Mouse (Mus musculus): ENCODE results near the gene Capg. TPM values are rescaled to one million over a fixed set of nuclear protein-coding genes. Genes with fewer than 3 reads are reported as not detected.

Gene Capg
- polyA plus RNA-seq, 1 experiment from 2014 or later: 20.4 TPM

DNA sequence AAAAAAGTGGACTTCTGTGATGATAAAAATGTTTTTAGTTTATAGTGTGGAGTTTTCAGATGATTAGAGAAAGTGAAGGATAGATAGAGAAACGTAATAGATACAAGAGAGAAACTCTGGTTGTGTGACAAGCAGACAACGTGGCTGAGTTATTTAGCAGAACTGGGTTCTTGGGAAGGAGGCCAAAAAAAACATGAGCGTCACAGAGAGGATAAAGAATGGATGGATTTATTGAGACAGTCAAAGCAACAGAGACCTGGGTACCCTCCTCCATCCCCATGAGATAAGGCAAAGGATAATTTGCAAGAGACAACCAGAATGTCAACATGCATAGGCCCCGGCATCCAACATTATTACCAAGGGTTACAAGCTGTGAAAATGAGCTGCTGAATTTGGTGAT is 66.1 kb downstream of the Capg start:
- Histone ChIP-seq H3K27ac (replicated peaks) (no peak overlapping the region), H3K4me3 (replicated peaks) (no peak overlapping the region), H3K4me1 (replicated peaks) (peaks cover 13% of the 10 kb centered on the region), H3K9ac (no peak overlapping the region), H3K27me3 (no peaks in the 10 kb centered on the region), H3K4me2 (no peak overlapping the region), H3K36me3 (replicated peaks) (peaks cover 73% of the 10 kb centered on the region), H3K9me3 (replicated peaks) (no peaks in the 10 kb centered on the region)
- no peak for ATAC-seq (ENCODE audit: insufficient read depth)
- WGBS (ENCODE audit: insufficient replicate concordance): 72% methylated on average over 4 of the region's 4 CpGs

Other genes starting within 250 kb of the Capg start
- gene Sftpb, start 239.8 kb upstream of the Capg start, polyA plus RNA-seq (2015; fragmentation: Nextera tagmentation; extraction: Ambion mirVana): not detected in 2 replicates
- gene Usp39, start 199.2 kb upstream of the Capg start, polyA plus RNA-seq (2015; fragmentation: Nextera tagmentation; extraction: Ambion mirVana): 37.3 and 38.7 TPM in 2 replicates
- 11.6 and 14.5 TPM in 2 replicates for gene 0610030E20Rik, start 197.1 kb upstream of the Capg start, polyA plus RNA-seq (2015; fragmentation: Nextera tagmentation; extraction: Ambion mirVana)
- gene Tmem150a, start 188.9 kb upstream of the Capg start, polyA plus RNA-seq (2015; fragmentation: Nextera tagmentation; extraction: Ambion mirVana): 52.0 and 62.6 TPM in 2 replicates
- 82.5 and 88.5 TPM in 2 replicates for gene Rnf181, start 177.4 kb upstream of the Capg start, polyA plus RNA-seq (2015; fragmentation: Nextera tagmentation; extraction: Ambion mirVana)
- 66.2 and 67.1 TPM in 2 replicates for gene Vamp5, start 163.9 kb upstream of the Capg start, polyA plus RNA-seq (2015; fragmentation: Nextera tagmentation; extraction: Ambion mirVana)
- 239 and 242 TPM in 2 replicates for gene Vamp8, start 153.7 kb upstream of the Capg start, polyA plus RNA-seq (2015; fragmentation: Nextera tagmentation; extraction: Ambion mirVana)
- 27.5 and 29.8 TPM in 2 replicates for gene Ggcx, start 130.1 kb upstream of the Capg start, polyA plus RNA-seq (2015; fragmentation: Nextera tagmentation; extraction: Ambion mirVana)
- 136 and 143 TPM in 2 replicates for gene Mat2a, start 104.8 kb upstream of the Capg start, polyA plus RNA-seq (2015; fragmentation: Nextera tagmentation; extraction: Ambion mirVana)
- gene Sh2d6, start 22.7 kb upstream of the Capg start, polyA plus RNA-seq (2015; fragmentation: Nextera tagmentation; extraction: Ambion mirVana): not detected in 2 replicates
- 4.2 TPM in 2 replicates for gene Elmod3, start 54.0 kb downstream of the Capg start, polyA plus RNA-seq (2015; fragmentation: Nextera tagmentation; extraction: Ambion mirVana)
- 17.9 and 18.2 TPM in 2 replicates for gene Retsat, start 54.1 kb downstream of the Capg start, polyA plus RNA-seq (2015; fragmentation: Nextera tagmentation; extraction: Ambion mirVana)
- gene Tgoln1, start 72.6 kb downstream of the Capg start, polyA plus RNA-seq (2015; fragmentation: Nextera tagmentation; extraction: Ambion mirVana): 13.1 and 14.9 TPM in 2 replicates
- gene Tcf7l1, start 244.9 kb downstream of the Capg start, polyA plus RNA-seq (2015; fragmentation: Nextera tagmentation; extraction: Ambion mirVana): 4.1 and 5.3 TPM in 2 replicates